Mouse (Mus musculus) 416B (cell line): ENCODE measurements around the gene Shc3.
A peak's percentile ranks its signal among the peaks of the same experiment; 100 is the strongest.

Source experiments
- DNase-seq: peaks from one replicate; pipeline ENCODE4 v3.0.0; 2011; ENCODE audit warnings: low read depth

Shc3 gene

DNA sequence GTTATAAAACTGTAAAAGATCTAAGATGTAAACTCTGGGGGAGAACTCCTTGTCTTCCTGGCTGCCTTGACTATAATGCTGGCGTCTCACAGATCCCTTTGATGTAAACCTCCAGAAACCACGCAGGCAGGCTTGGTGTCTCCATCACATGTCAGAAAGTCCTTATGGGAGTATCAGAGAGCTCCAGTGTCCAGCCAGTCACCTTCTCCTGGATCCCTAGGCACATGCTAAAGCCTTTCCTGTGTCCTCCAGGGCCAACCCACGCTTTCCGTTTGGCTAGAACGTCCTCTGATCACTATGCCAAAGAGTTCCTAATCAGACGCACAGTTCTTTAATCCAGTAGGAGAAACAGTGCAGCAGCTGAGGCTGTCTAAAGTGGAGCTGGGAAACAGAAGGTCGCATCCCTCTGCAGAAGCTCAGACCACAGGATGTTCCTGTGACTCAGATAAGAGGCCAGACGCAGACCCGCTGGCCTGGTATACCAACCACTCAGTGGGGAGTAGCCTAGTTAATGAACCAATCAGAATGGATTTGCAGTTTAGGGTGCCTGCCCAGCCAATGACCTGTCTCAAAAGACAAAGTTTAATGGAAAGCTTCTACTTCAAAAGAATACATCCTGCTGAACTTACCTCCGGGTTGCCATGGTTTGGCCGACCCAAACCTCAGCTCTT, 88.7 kb downstream of the Shc3 start:
- DNase-seq: peak; percentile 83

DNA sequence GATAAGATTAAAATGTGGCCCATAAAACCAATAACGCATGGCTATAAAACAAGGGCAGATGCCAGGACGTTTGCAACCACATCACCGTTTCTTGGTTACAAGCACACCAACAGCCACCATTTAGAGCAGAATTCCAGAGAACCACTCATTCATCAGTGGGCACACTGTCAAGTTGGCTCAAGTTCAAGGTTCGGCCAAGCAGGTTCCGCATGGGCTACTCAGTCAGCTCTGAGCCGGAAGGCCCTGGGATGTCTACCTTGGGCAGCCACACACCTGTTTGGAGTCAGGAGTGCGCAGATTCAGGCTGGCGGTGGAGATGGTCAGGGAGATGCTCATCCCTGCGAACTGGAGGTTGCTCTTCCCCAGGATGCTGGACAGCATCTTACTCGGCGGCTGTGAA, 89.4 kb downstream of the Shc3 start:
- DNase-seq: no peak

DNA sequence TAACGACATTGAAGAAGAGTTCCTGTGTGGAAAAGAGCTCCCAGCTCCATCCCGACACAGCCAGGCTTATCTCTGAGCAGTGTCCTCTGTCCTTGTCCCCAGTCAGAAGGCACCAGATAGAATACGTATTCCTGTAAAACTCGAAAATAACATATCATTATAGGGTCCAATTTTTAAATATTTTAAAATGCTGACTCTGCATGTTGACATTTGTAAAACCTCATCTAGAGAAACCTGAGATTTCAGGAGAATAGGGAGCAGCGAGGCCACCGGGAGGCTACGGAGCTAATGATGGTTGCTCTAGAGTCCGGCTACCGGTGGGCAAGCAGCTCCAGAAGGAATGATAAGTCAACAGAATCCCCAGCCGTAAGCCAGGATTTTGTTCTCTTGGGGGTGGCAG, 92.2 kb downstream of the Shc3 start:
- DNase-seq: no peak

DNA sequence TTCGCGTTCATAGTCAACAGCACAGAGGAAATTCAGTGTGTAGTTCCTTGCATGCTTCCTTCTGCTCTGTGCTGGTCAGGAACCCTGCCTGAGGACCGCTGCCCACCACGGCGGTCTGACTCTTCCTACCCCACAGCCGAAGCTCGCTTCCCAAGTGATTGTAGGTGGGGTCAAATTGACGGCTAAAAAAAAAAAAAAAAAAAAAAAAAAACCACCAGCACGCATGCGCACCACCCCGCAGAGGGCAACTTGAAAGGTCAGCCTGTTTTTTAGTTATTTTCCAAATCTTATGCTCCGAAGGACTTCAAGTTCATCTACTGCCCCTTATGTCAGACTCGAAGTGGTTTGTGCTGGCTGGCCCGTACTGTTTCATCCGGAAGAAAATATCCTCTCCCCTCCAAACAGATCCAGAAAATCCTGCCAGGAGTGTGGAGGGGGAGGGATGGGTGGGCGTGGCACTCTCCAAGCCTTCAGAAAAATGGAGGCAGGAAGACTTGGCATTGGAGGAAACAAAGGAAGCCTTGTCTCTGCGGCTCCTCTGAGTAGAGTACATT, 100.4 kb downstream of the Shc3 start:
- DNase-seq: no peak

DNA sequence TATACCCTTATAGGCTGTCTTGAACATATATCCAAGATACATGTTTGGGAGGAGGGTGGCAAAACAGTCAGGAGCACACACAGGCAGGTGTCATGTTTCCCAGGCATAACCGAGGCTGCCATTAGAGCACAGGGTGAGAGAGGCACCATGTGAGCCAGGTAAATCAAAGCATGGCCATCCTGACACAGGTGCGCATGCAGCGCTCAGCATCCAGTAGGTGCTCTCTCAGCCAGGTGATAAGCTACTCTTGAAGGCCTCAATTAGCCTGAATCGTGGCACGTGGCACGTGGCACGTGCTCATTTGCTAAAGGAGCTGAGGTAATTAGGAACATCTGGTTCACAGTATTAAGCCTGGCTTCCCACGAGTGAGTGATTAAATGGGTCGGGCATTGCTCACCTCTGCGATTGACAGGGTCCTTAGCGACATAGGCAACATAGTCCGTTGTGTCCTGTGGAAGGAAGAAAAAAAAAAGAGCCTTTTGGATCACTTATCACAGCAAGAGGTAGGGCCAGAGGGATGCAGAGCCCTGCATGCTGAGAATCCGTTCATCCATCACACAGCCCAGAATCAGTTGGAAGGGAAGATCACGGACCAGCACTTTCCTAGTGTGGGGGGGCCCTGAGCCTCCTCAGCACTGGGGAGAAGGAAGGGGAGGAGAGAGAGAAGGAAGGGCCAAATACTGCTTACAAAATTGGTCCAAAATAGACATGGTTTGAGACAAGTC, 102.9 kb downstream of the Shc3 start:
- DNase-seq: no peak

DNA sequence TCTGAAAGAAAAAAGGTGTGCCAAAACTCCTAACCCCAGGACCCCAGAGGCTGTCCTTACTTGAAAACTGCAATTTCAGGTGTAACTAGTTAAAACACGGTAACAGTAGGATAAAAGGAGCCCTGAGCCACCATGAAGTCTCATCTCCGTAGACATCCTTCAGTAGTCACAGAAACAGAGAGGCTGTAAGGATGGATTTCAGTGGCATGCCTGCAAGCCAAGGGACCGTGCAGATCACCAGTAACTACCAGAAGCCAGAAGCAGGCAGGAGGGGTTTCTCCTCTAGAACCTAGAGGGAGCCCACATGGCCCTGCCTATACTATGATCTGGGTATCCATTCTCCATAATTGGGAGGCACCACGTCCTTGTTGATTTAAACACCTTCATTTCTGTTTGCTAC, 104.9 kb downstream of the Shc3 start:
- no peak for DNase-seq

DNA sequence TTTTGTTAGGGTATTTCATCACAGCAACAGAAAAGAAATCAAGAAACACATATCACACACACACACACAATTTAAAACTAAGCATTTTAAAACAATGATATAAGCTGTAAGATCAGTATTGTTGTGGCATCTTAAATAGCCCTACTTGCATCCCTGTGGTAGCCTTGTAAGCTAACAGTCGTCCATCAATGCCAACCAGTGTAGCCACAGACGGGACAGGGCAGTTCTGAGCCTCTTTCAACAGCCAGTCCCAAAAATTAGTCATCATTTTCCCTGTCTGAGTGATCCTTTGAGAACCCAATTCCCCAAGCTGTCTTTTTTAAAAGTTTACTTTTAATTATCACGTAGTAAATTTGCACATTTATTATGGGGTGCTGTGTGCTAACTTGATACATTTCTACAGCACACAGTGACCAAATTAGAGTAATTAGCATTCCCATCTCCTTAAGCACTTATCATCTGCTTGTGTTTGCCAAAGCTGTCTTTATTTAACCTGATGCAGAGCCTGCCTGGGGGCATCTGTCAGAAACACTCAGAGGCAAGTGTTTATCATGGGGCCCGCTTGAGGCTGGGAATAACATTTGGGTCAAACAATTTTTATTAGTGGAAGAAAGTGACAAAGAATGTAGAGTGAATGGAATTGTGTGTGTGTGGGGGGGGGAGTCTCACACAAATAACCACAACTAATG, 112.9 kb downstream of the Shc3 start:
- DNase-seq: no peak

DNA sequence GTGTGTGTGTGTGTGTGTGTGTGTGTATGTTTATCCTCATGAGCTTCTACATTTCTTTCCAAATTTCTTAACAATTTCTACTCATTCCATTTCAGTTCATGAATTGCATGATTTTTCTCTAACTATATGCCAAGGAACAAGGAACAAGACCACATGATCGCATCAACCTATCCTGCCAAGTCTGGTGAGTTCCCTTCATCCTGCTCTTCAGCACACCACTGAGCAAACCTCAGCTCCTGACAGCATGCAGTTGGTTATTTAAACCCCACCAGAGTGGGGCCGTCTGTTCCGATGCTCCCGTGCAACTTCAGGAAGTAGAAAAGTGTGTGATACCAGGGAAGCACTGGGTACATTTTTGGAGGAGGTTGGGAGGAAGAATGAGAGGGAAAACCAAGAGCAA, 122.7 kb downstream of the Shc3 start:
- no peak for DNase-seq

DNA sequence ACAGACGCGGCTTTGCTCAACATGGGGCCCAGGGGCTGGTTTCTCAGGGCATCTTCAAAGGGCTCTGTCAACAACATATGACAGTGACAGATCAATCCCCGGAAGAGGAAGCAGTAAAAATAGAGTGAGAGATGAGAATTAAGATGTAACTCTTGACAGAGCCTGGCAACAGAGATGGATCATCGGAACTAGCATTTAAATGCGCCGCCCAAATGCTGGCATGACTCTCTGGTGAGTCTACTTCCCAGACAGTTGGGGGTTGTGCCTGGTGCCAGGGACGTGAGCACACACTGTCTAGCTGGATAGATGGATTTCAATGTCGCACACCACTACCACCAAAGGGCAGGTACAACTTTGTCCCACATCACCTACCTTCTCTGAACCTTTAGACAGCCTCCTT, 126.3 kb downstream of the Shc3 start:
- DNase-seq: no peak

DNA sequence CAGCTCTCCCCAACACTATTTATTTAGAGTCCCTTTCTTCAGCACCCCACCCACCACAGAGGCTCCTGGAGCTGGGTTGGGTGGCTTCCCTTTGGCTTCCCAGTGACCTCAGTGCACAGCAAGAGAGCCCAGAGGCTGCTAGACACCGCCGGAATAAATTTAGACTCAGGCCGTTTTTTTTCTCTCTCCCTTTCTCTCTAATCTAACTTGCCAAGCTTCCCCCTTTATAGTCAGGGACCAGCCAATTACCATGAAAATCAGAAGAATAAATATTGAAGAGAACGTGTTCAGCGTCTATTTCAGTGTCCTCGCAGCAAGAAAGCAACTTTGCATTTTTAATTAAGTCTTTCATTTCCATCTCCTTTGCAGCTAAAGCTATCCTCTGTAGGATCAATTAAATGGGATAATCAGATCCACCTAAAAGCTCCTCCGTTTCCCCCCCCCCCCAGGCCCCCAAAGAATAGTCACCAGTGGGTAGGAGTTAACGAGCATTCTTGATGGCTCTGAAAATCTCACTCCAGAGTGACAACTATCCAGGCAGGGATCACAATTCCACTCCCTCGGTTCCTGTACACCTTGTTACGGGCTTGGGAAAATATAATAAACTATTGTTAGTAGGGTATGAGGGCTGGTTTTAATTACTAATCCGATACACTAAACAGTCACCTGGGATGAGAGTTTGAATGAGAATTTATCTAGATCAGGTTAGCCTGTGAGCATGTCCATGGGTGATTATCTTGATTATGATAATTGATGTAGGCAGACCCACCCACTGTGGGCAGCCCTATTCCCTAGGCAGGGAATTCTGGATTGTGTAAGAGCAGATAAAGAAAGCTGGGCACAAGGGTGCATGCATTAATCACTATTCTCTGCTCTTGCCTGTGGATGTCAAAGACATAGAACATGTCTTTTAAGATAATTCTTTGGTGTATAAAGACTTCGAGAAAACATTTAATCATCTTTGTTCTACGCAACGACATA, 131.8 kb downstream of the Shc3 start:
- no peak for DNase-seq

DNA sequence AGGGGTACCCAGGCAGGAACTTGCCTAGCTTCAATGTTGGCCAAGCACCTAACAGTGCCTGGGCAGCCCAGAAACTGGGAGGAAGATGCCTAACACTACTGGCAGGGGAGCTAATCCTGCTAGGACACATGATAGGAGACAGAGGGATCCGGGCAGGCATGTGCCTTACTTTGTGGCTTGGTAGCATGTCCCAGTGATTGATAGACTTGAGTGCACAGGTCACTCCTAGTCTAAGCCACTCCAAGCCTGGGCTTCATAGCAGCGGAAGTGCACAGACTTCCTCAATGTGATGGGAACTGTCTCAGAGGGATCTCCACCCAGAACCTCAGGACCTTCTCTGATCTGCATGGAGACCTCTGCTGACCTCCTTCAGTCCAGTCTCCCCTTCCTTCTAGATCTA, 134.1 kb downstream of the Shc3 start:
- DNase-seq: no peak

DNA sequence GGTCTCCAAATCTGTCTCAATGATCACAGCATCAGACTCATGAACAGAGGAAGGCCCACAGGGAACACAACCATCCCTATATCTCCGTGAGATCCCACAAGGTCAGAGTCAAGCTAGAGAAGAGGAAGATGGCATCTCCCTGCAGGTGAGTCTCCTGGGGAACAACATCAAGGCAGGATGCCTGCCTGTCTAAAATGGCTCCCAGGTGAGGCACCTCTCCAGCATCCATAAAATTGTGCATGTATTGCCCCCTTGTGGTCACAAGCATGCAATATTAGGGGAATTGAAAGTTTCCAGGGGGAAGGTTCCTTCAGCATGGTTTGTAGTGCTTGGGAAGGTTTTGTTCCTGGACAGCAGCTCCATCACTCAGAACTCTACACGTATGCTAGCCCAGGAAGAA, 134.8 kb downstream of the Shc3 start:
- peak; percentile 20 for DNase-seq

DNA sequence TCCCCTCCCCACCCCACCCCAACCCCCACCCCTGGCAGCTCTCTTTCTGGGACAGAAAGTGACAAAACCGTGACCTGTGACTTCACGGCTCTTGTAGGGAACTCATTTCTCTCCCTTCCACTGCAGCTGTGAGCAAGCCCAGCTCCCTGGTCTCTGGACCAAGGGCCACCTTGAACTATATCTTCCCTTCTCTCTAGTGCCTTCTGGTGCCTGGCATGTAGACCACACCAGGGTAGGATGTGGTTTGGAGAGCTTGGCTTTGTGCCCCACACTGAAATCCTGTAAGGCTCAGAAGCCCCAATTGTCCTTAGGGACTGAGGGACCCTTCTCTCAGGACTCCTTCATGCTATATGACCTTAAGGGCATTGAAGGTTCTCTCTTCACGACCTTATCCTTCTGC, 135.8 kb downstream of the Shc3 start:
- peak; percentile 67 for DNase-seq

DNA sequence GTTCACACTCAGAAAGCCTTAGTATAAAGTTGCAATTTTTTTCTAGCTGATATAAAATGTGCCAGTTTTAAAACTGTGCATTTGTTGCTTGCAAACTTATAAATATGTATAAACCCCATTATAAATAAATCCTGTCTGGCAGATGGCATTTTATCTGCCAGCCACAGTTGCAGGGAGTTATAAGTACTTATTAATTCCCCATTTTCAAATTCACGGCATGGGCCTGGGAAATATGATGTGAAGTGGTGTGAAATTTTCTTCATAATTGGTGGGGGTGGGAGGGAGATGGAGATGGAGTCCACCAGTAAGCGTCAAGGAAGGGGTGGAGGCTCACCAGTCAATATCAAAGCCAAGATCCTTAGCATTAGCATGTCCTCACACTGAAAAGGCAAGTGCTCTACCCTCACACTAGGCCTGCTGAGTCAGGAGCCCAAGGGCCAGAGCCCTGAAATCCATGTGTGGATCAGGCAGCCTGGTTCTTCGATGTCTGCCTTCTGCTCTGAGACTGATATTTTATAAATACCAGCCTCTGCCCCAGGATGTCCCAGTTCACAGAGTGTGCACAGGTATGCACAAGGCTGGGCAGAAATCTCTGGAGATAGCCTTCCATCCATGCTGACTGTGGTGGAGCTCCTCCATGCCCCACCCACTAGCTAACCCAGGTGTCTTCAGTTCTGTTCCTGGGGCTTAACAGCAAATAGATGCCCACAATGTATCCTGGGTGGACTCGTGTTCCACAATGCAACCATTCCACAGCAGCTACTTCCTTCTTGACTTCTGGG, 143.4 kb downstream of the Shc3 start:
- no peak for DNase-seq

DNA sequence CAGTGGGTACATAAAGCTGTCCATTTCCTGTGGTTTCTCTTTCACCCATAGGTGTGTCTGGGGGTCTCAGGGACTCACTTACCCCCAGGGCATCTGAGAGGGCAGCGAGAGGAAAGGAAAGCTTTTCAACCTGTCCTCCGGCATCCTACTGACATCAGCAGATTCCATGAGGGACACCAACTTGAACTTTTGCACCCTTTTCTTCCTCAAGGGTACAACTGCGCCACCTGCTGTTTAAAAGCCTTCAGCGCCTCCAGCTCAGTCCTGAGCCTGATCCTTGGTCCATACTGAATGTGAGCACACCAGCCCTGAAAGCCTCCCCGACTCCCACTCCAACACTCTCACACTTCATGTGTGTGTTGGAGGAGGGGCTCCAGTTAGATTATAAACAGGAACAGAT, 144.6 kb downstream of the Shc3 start:
- peak; percentile 82 for DNase-seq

DNA sequence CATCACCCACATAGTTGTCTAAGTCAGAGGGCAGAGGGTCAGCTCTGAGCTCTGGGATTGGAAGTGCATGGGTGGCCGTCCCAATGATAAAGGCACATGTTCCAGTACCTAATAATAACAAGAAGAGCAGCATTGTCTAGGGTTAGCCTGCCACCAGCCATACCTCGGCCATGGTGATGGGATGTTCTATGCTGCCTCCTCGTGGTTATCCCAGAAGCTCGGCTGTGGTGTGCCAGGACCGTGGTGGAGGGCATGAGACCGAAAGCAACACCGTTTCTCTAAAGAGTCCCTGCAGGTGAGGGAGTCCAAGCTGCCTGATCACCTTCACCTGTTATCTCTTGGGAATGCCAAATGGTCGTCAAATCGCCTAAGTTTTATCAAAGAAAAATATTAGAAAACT, 145.6 kb downstream of the Shc3 start:
- peak; percentile 34 for DNase-seq

DNA sequence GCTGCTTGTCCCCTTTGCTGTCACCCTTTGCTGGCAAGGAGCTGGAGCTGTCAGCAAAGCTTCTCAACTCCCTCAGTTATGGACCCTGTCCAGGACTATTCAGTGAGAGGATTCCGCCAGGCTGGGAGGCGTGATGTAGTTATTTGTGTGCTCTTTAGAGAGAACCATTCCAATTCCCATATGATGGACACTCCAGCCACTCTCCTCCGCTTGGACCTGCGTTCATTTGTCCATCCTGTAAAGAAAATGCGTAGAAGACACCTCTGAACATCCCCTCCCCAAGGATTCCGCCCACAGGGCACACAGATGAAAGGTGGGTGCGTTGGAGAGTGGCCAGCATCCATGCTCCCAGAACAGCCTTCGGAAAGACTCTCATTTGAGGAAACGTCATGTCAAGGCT, 148.4 kb downstream of the Shc3 start:
- DNase-seq: no peak

DNA sequence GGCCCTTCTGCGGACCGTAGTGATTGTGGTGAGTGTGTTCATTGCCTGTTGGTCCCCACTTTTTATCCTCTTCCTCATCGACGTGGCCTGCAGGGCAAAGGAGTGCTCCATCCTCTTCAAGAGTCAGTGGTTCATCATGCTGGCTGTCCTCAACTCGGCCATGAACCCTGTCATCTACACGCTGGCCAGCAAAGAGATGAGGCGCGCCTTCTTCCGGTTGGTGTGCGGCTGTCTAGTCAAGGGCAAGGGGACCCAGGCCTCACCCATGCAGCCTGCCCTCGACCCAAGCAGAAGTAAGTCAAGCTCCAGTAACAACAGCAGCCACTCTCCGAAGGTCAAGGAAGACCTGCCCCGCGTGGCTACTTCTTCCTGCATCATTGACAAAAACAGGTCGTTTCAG, 149.7 kb downstream of the Shc3 start:
- no peak for DNase-seq

DNA sequence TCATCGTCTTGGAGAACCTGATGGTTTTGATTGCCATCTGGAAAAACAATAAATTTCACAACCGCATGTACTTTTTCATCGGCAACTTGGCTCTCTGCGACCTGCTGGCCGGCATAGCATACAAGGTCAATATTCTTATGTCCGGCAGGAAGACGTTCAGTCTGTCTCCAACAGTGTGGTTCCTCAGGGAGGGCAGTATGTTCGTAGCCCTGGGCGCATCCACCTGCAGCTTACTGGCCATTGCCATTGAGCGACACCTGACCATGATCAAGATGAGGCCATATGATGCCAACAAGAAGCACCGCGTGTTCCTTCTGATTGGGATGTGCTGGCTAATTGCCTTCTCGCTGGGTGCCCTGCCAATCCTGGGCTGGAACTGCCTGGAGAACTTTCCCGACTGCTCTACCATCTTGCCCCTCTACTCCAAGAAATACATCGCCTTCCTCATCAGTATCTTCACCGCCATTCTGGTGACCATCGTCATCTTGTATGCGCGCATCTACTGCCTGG, 150.2 kb downstream of the Shc3 start:
- DNase-seq: no peak

DNA sequence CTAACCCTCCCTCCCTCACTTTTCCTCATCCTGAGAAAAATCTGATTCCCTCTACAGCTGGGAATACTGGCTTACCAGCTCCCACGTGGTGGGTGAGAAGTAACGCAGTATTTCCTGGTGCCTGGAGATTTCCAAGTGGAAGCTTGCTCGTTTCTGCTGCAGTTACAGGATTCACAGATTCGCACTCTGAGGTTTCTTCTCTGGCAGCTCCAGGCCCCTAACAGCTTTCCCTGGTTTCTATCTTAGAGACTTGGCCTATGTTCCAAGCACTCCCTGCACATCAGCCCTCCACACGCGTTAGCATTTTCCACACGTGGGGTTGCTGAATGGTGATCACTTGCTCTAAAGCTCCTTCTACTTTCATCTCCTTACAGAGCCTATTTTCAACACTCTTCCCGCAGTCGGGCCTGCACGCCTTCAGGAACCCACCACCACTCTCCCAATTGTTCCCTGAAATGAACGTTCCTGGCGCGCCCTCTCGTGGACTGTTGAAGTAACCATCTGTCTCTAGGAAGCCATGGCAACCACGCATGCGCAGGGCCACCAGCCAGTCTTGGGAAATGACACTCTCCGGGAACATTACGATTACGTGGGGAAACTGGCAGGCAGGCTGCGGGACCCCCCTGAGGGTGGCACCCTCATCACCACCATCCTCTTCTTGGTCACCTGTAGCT, 150.8 kb downstream of the Shc3 start:
- DNase-seq: peak; percentile 87
